Mouse (Mus musculus): ENCODE measurements at regions not wholly inside any gene's neighbourhood (a gene's known extent, or its start where the extent isn't known, plus 50 kb on each side); places are given as distances from the start of the nearest gene placed in this dataset.

DNA sequence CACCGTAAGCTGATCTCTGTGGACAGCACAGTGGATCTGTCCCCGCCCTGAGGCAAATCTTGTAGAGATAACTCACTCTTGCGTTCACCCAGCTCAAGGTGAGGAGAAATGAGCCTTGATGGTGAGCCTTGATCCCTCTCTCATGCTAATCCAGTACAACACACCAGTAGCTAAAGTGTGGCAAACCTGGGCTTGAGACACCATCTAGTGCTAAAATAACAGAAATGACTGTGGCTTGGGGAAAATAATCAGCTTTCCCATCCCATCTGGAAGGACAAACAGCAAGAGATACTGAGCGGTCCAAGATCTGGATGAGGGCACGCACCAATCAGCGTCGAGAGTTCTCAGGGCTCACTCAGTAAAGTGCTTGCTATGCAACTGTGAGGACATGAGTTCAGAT is 50.9 kb upstream of the Cbln4 start:
- DNase-seq (ENCODE audit: low spot score) (no peak), ATAC-seq (ENCODE audit: low FRiP score, low read depth) (no peak)
- TF ChIP-seq POLR2A (IDR thresholded peaks at IDR 0.05; ENCODE audit: borderline replicate concordance, extremely low read depth, insufficient read depth, insufficient read length): no peak
- H3K9me3 ChIP-seq (ENCODE audit: control insufficient read depth, low read length): no peaks in the 10 kb centered on the region
- H3K4me1 ChIP-seq (ENCODE audit: control insufficient read depth, insufficient read depth, low read length): no peaks in the 10 kb centered on the region
- no peak overlapping the region for H3K4me3 ChIP-seq (replicated peaks; ENCODE audit: low read length)
- H3K27ac ChIP-seq (replicated peaks; ENCODE audit: low read depth, low read length): no peak overlapping the region
- H3K4me2 ChIP-seq (replicated peaks; ENCODE audit: low read depth, low read length, severe bottlenecking): no peak overlapping the region
- H3K27me3 ChIP-seq (ENCODE audit: control insufficient read depth, insufficient read depth, low read length): no peaks in the 10 kb centered on the region
- WGBS: 86% methylated on average over 7 of the region's 7 CpGs
- H3K36me3 ChIP-seq (ENCODE audit: control insufficient read depth, insufficient read depth, low read length): no peaks in the 10 kb centered on the region
- no peak overlapping the region for H3K9ac ChIP-seq (ENCODE audit: low read depth, low read length, severe bottlenecking)

DNA sequence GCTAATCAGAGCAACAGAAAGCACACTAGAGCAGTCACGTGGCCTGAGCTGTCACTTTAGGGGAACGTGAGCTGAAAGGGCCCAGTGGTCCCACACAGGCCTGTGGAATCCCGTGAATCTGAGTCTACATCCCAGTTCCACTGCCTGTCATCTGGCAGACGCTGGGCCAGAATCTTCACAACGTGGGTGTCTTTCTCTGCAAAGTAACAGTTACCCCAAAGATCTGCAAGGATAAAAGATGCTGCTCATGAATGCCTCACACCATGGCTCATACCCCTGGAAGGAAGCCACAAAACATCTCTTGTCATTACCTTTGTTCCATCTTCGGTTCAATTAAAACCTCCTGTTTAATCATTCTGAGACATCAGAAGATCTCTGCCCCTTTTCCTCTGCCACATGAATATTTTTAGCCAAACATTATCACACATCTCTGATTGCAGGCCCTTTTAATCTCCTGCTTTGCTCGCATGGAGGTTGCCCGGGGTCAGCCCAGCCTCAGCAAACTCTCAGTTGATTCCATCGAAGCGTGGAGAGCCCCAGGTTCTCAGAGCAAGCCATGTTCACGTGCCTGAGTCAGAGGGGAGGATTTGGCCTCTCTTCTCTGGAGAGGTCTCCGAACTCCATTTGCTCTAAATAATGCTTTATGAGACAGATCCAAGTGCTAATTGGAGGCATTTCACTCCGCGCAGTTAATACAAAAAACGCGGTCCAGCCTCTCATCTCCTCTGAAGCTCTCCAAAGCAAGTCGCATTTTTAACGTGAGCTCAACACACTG is 60.8 kb upstream of the Cbln4 start:
- Histone ChIP-seq H3K36me3 (ENCODE audit: control insufficient read depth, insufficient read depth, low read length) (no peaks in the 10 kb centered on the region), H3K4me1 (ENCODE audit: control insufficient read depth, insufficient read depth, low read length) (0 out of 2 replicates have a peak, but pooled peaks cover 2% of the 10 kb centered on the region), H3K9ac (ENCODE audit: low read depth, low read length, severe bottlenecking) (no peak overlapping the region), H3K4me2 (replicated peaks; ENCODE audit: low read depth, low read length, severe bottlenecking) (no peak overlapping the region), H3K27me3 (ENCODE audit: control insufficient read depth, insufficient read depth, low read length) (no peaks in the 10 kb centered on the region), H3K4me3 (replicated peaks; ENCODE audit: low read length) (no peak overlapping the region), H3K27ac (replicated peaks; ENCODE audit: low read depth, low read length) (no peak overlapping the region), H3K9me3 (ENCODE audit: control insufficient read depth, low read length) (no peaks in the 10 kb centered on the region)
- 42% methylated on average over 18 of the region's 18 CpGs for WGBS
- no peak for ATAC-seq (ENCODE audit: low FRiP score, low read depth)
- TF ChIP-seq POLR2A (IDR thresholded peaks at IDR 0.05; ENCODE audit: borderline replicate concordance, extremely low read depth, insufficient read depth, insufficient read length): no peak
- no peak for DNase-seq (ENCODE audit: low spot score)

- no peak for ATAC-seq (ENCODE audit: low FRiP score, low read depth)
- no peak overlapping the region for H3K9ac ChIP-seq (ENCODE audit: low read depth, low read length, severe bottlenecking)
- H3K4me1 ChIP-seq (ENCODE audit: control insufficient read depth, insufficient read depth, low read length): 0 out of 2 replicates have a peak, but pooled peaks cover 2% of the 10 kb centered on the region
- H3K9me3 ChIP-seq (ENCODE audit: control insufficient read depth, low read length): no peaks in the 10 kb centered on the region
- H3K27me3 ChIP-seq (ENCODE audit: control insufficient read depth, insufficient read depth, low read length): no peaks in the 10 kb centered on the region
- no peak for TF ChIP-seq POLR2A (IDR thresholded peaks at IDR 0.05; ENCODE audit: borderline replicate concordance, extremely low read depth, insufficient read depth, insufficient read length)
- no peak overlapping the region for H3K4me3 ChIP-seq (replicated peaks; ENCODE audit: low read length)
- no peak for DNase-seq (ENCODE audit: low spot score)
- H3K36me3 ChIP-seq (ENCODE audit: control insufficient read depth, insufficient read depth, low read length): no peaks in the 10 kb centered on the region
- no peak overlapping the region for H3K27ac ChIP-seq (replicated peaks; ENCODE audit: low read depth, low read length)
- 24% methylated on average over 10 of the region's 10 CpGs for WGBS
- no peak overlapping the region for H3K4me2 ChIP-seq (replicated peaks; ENCODE audit: low read depth, low read length, severe bottlenecking)
Observed at GRCm38 (mm10) chr2:172105241-172105640, 62.0 kb upstream of the Cbln4 start.

DNA sequence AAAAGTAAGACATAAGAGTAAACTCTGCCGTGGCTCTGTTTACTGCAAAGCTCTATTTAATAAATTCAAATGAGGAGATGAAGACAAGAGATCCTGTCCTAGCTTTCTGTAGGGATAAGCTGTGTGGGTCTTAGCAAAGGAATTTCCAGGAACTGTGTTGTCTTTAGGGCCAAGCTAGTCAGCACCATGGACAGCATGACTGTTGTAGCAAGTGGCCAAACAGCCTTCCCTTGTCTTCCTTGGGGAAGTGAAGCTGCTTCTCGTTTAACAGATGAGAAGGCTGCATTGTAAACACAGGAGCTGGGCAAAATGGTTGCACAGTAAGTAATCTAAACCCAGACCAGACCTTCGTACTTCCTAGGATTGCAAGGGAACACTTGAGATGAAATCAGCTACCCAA is 67.4 kb upstream of the Cbln4 start:
- no peaks in the 10 kb centered on the region for H3K36me3 ChIP-seq (ENCODE audit: control insufficient read depth, insufficient read depth, low read length)
- H3K4me3 ChIP-seq (replicated peaks; ENCODE audit: low read length): no peak overlapping the region
- no peak overlapping the region for H3K9ac ChIP-seq (ENCODE audit: low read depth, low read length, severe bottlenecking)
- H3K4me2 ChIP-seq (replicated peaks; ENCODE audit: low read depth, low read length, severe bottlenecking): no peak overlapping the region
- no peak overlapping the region for H3K27ac ChIP-seq (replicated peaks; ENCODE audit: low read depth, low read length)
- H3K4me1 ChIP-seq (ENCODE audit: control insufficient read depth, insufficient read depth, low read length): no peaks in the 10 kb centered on the region
- peak; percentile 90 for DNase-seq (ENCODE audit: low spot score)
- no peaks in the 10 kb centered on the region for H3K27me3 ChIP-seq (ENCODE audit: control insufficient read depth, insufficient read depth, low read length)
- H3K9me3 ChIP-seq (ENCODE audit: control insufficient read depth, low read length): no peaks in the 10 kb centered on the region
- no peak for ATAC-seq (ENCODE audit: low FRiP score, low read depth)
- 35% methylated on average over 3 of the region's 3 CpGs for WGBS
- no peak for TF ChIP-seq POLR2A (IDR thresholded peaks at IDR 0.05; ENCODE audit: borderline replicate concordance, extremely low read depth, insufficient read depth, insufficient read length)

DNA sequence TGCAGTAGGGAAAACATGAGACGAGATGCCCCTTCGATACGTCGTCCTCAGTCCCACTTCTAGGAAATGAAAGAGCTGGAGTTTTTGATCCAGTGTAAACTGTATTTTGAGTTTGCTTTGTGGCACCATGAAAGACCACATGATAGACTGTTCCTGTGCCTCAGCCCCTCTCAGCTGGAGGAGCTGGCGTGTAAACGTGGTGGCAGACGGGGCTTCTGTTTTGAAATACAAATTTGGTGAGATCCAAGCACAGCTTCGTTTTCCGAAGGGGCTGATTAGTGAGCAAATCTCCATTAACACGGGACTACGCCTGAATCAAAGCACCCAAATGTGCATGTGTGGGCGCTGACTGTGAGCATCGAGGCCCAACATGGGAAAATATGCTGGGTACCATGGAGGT is 70.4 kb upstream of the Cbln4 start:
- WGBS: 86% methylated on average over 13 of the region's 13 CpGs
- Histone ChIP-seq H3K9me3 (ENCODE audit: control insufficient read depth, low read length) (no peaks in the 10 kb centered on the region), H3K27ac (replicated peaks; ENCODE audit: low read depth, low read length) (no peak overlapping the region), H3K27me3 (ENCODE audit: control insufficient read depth, insufficient read depth, low read length) (no peaks in the 10 kb centered on the region), H3K9ac (ENCODE audit: low read depth, low read length, severe bottlenecking) (no peak overlapping the region), H3K4me2 (replicated peaks; ENCODE audit: low read depth, low read length, severe bottlenecking) (no peak overlapping the region), H3K4me3 (replicated peaks; ENCODE audit: low read length) (no peak overlapping the region), H3K4me1 (ENCODE audit: control insufficient read depth, insufficient read depth, low read length) (no peaks in the 10 kb centered on the region), H3K36me3 (ENCODE audit: control insufficient read depth, insufficient read depth, low read length) (no peaks in the 10 kb centered on the region)
- DNase-seq (ENCODE audit: low spot score) (no peak), ATAC-seq (ENCODE audit: low FRiP score, low read depth) (no peak)
- TF ChIP-seq POLR2A (IDR thresholded peaks at IDR 0.05; ENCODE audit: borderline replicate concordance, extremely low read depth, insufficient read depth, insufficient read length): no peak
